Mouse (Mus musculus) ES-CJ7 (cell line): Measurements from ENCODE around the gene Obox6.

Experiments
- DNase-seq: peaks from one replicate; pipeline ENCODE4 v3.0.0; 2011; ENCODE audit warnings: low read depth, low spot score

The Obox6 gene

DNA sequence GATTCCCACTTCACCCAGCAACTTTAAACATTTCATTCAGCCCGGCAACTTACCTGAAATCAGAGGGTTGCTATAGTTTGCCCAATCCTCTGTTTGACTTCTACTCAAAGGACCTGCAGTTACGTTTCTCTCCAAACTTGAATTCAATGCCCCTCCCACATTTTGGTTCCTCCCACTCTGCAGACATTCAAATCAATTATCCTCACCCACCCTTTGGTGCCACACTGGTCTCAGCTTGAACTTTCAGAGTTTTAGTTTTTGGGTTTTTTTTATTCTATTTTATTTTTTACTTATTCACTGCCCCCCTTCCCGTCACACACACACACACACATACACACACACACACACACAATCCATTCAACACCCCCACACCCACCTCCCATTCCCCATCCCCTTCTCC is at the start of gene Obox6:
Obox6 (minus strand) TSS at position 101 of the 400 bp plus-strand sequence.
- DNase-seq = no peak

GRCm38 (mm10) chr7:15884127-15884526 is 44.6 kb upstream of the Obox6 start:
- DNase-seq = no peak

DNA sequence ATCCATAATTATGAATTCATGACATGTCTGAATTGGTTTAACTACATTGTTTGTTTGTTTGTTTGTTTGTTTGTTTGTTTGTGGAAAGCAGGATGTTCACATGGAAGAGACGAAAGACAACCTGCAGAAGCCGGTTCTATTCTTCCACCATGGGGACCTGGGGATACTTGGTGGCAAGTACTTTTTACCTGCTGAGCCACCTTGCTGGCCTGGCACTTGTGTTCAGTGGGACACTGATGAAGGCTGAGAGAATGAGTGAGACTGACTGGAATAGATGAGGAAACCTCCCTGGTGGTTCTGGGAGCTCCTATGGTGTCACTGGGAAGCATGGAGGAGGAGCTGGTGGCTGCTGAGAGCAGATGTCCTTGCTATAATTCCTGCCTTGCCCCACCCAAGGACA is 42.8 kb upstream of the Obox6 start, which contains the start of gene Crxos:
Crxos (plus strand) TSS at position 301 of the 400 bp plus-strand sequence.
- DNase-seq = no peak

DNA sequence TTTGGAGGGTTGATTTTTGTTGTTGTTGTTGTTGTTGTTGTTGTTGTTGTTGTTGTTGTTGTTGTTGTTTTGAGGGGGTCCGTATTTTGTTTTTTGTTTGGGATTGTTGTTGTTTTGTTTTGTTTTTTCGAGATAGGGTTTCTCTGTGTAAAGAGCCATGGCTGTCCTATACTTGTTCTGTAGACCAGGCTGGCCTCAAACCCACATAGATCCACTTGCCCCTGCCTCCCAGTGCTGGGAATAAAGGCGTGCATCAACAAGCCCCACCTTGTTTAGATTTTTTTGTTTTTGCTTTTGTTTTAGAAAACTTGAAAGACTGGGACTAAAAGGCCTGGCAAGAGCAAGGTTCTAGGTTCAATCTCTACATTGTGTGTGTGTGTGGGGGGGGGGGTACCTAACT is 42.4 kb upstream of the Obox6 start:
- DNase-seq = no peak

DNA sequence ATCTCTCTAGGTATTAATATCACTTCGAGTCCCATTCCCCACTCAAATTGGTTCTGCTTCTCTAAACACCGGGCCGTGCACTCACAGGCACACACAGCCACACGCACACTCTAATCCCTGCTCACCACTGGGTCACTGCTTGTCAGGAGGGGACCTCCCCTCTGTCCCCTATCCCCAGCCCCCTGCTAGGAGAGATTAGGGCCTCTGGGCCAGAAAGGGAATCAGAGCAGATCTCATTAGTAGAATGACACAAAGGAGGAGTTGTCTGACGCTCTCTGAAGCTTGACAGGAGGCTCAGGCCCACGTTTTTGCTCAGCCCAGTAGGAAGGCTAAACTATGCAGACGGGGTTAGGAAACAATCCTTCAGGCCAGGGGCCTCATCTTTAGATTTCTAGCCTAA is 41.9 kb upstream of the Obox6 start:
- DNase-seq = no peak

DNA sequence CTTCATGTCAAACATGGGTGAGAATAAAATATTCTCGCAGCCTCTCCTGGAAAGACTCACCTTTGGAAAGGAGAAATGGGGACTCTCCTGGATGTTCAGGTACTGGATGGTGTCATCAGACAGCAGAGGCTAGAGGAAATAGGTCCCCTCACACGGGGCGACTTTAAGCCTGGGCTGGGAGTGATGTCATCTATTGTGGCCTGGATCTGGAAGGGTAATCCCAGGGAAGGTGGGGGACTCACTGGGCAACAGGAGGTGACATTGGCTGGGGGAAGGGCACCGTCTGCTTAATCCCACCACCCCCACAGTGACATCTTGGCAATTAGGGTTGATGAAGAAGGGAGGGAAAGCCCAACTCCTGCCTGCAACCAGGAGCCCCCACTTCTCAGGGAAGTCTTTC is 40.3 kb upstream of the Obox6 start, which contains the start of gene Crx:
Crx (minus strand) TSS at position 213 of the 400 bp plus-strand sequence.
- DNase-seq = no peak

- DNase-seq = no peak
Observed at GRCm38 (mm10) chr7:15864104-15864503, 24.6 kb upstream of the Obox6 start.

DNA sequence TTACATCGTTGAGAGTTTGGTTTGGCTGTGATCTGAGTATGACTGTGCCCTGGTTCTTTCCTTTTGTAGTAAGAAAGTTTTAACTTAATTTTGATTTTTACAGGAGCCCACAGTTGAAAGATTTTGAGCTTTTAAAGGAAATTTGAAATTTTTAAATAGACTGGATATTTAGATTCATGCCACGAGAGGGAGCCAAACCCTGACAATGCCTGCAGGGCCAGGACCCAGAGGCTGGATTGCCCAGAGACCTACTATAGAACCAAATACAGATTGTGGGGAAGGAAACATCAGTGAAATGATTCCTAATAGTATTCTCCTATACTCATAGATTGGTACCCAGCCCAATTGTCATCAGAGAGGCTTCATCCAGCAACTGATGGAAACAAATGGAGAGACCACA is 20.2 kb upstream of the Obox6 start:
- DNase-seq = peak; percentile 20
